Mouse (Mus musculus): Measurements from ENCODE around the gene 1110051M20Rik. TPM values are rescaled to one million over a fixed set of nuclear protein-coding genes. Genes with fewer than 3 reads are reported as not detected.
"Not testable (repeated sequence)": the region's sequence is repeated elsewhere in the genome, so short reads cannot be mapped to it uniquely, and the experiment has no call there.

The 1110051M20Rik gene
- polyA plus RNA-seq (2012; fragmentation: generic; extraction: Trizol), result 45.5 TPM

DNA sequence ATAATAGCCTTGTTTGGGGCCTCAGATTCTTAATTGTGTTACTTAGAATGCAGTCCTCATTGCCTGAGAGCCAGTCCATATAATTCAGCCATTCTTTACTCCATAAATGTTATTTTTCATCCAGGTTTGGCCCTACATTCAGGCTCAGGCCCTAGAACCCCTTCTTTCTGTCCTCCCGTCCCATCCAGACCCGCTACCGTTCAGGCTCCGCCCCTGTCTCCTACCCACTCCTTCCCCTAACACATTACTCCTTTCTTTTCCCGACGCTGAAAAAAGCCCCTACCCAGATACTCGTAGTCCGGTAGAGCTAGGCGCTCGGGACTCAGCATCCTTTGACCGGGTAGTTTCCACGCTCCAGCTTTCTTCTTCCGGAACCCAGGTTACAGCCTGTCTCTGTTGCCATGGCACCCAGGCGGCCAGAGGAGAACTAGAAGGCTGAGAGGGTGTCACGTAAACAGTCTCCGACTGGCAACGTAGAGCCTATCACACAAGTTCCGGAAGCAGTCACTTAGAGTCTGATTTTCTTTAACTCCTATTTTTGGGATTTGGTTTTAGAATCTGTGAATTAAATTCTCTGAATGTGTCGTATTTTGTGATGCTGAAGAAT is at the start of gene 1110051M20Rik:
Gene 1110051M20Rik, minus strand, starts transcription at position 419 of the 607 bp plus-strand sequence.
- Histone ChIP-seq H3K27me3 (ENCODE audit: control insufficient read depth, insufficient read depth, insufficient read length) (no peaks in the 10 kb centered on the region), H3K36me3 (ENCODE audit: control insufficient read depth, insufficient read depth) (no peaks in the 10 kb centered on the region), H3ac (ENCODE audit: control insufficient read depth, insufficient read length) (no peak within 1 kb of the TSS), H3K4me2 (ENCODE audit: low read depth) (peak within 1 kb of the TSS; percentile 92), H3K79me2 (ENCODE audit: control insufficient read depth, insufficient read depth) (peaks cover 11% of the 10 kb centered on the region), H3K4me3 (peak within 1 kb of the TSS; percentile 39)
- no peak for TF ChIP-seq REST (IDR thresholded peaks at IDR 0.05; ENCODE audit: insufficient read depth, insufficient read length)
- no peak for TF ChIP-seq TCF3 (IDR thresholded peaks at IDR 0.05; ENCODE audit: insufficient read length, low read depth)
- no peak for TF ChIP-seq E2F4 (IDR thresholded peaks at IDR 0.05; ENCODE audit: insufficient read depth)
- no peak for TF ChIP-seq MAX (IDR thresholded peaks at IDR 0.05; ENCODE audit: low read depth)
- peak; percentile 26 for TF ChIP-seq USF1 (IDR thresholded peaks at IDR 0.05; ENCODE audit: low read depth)

DNA sequence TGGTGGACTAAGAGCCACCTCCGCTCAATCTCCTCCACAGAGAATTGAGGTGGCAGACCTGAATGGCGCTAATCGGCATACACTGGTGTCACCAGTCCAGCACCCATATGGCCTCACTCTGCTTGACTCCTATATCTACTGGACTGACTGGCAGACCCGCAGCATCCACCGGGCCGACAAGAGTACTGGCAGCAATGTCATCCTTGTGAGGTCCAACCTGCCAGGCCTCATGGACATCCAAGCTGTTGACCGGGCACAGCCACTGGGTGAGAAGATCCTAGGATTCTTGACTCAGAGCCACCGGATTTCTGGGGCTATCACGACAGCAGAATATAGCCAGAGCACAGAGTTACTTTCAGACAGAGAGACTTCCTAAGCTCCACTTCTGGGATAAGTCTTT is 49.5 kb upstream of the 1110051M20Rik start:
- Histone ChIP-seq H3K4me3 (no peak overlapping the region), H3K36me3 (ENCODE audit: control insufficient read depth, insufficient read depth) (peaks cover 55% of the 10 kb centered on the region), H3ac (ENCODE audit: control insufficient read depth, insufficient read length) (no peak overlapping the region), H3K27me3 (ENCODE audit: control insufficient read depth, insufficient read depth, insufficient read length) (no peaks in the 10 kb centered on the region), H3K4me2 (ENCODE audit: low read depth) (no peak overlapping the region), H3K79me2 (ENCODE audit: control insufficient read depth, insufficient read depth) (no peaks in the 10 kb centered on the region)
- no peak for TF ChIP-seq POLR2A (IDR thresholded peaks at IDR 0.05; ENCODE audit: insufficient read length, low read depth)
- no peak for TF ChIP-seq MYOG (IDR thresholded peaks at IDR 0.05; ENCODE audit: control insufficient read depth in 1 of 3, insufficient read depth in 1 of 3, insufficient read length in 2 of 3, low read depth in 2 of 3)
- no peak for TF ChIP-seq CEBPB (IDR thresholded peaks at IDR 0.05; ENCODE audit: insufficient read depth, poor library complexity, severe bottlenecking)
- TF ChIP-seq TCF12 (IDR thresholded peaks at IDR 0.05; ENCODE audit: insufficient read depth, poor library complexity, severe bottlenecking), result no peak
- no peak for TF ChIP-seq SRF (IDR thresholded peaks at IDR 0.05; ENCODE audit: control insufficient read depth, insufficient read length, low read depth)
- no peak for TF ChIP-seq USF1 (IDR thresholded peaks at IDR 0.05; ENCODE audit: low read depth)
- no peak for TF ChIP-seq REST (IDR thresholded peaks at IDR 0.05; ENCODE audit: insufficient read depth, insufficient read length)
- TF ChIP-seq MYOD1 (IDR thresholded peaks at IDR 0.05; ENCODE audit: control insufficient read depth in 1 of 3, insufficient read length in 2 of 3, low read depth in 2 of 3), result no peak
- no peak for TF ChIP-seq POLR2AphosphoS2 (IDR thresholded peaks at IDR 0.05; ENCODE audit: insufficient read length, low read depth)

DNA sequence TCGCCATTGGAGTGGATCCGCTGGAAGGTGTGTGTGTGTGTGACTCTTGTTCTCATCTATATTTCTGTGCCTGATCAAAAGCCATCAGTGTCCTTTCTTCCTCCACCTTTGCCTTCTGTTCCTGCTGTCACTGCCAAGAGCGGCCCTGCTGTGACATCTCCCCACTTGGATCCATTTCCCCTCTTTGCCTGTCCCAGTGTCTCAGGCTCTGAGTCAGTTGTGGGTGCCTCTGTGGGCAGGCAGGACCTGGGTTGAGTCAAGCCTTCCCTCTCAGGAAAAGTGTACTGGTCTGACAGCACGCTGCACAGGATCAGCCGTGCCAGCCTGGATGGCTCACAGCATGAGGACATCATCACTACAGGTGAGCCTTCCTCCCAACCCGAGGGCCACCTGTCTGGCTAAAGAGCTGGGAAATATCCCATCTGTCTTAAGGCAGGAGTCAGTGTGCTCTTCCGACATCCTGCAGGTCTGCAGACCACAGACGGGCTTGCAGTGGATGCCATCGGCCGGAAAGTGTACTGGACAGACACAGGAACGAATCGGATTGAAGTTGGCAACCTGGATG is 47.6 kb upstream of the 1110051M20Rik start:
- H3ac ChIP-seq (ENCODE audit: control insufficient read depth, insufficient read length), result no peak overlapping the region
- no peak overlapping the region for H3K4me3 ChIP-seq
- no peak overlapping the region for H3K4me2 ChIP-seq (ENCODE audit: low read depth)
- H3K27me3 ChIP-seq (ENCODE audit: control insufficient read depth, insufficient read depth, insufficient read length), result no peaks in the 10 kb centered on the region
- TF ChIP-seq USF1 (IDR thresholded peaks at IDR 0.05; ENCODE audit: low read depth), result no peak
- TF ChIP-seq E2F4 (IDR thresholded peaks at IDR 0.05; ENCODE audit: insufficient read depth), result no peak
- TF ChIP-seq MYOD1 (IDR thresholded peaks at IDR 0.05; ENCODE audit: control insufficient read depth in 1 of 3, insufficient read length in 2 of 3, low read depth in 2 of 3), result no peak
- no peak for TF ChIP-seq MYOG (IDR thresholded peaks at IDR 0.05; ENCODE audit: control insufficient read depth in 1 of 3, insufficient read depth in 1 of 3, insufficient read length in 2 of 3, low read depth in 2 of 3)
- TF ChIP-seq CEBPB (IDR thresholded peaks at IDR 0.05; ENCODE audit: insufficient read depth, poor library complexity, severe bottlenecking), result no peak
- TF ChIP-seq TCF12 (IDR thresholded peaks at IDR 0.05; ENCODE audit: insufficient read depth, poor library complexity, severe bottlenecking), result no peak
- no peak for TF ChIP-seq MAX (IDR thresholded peaks at IDR 0.05; ENCODE audit: low read depth)
- TF ChIP-seq TCF3 (IDR thresholded peaks at IDR 0.05; ENCODE audit: insufficient read length, low read depth), result no peak
- TF ChIP-seq SRF (IDR thresholded peaks at IDR 0.05; ENCODE audit: control insufficient read depth, insufficient read length, low read depth), result no peak
- H3K36me3 ChIP-seq (ENCODE audit: control insufficient read depth, insufficient read depth), result peaks cover 66% of the 10 kb centered on the region
- H3K79me2 ChIP-seq (ENCODE audit: control insufficient read depth, insufficient read depth), result no peaks in the 10 kb centered on the region

DNA sequence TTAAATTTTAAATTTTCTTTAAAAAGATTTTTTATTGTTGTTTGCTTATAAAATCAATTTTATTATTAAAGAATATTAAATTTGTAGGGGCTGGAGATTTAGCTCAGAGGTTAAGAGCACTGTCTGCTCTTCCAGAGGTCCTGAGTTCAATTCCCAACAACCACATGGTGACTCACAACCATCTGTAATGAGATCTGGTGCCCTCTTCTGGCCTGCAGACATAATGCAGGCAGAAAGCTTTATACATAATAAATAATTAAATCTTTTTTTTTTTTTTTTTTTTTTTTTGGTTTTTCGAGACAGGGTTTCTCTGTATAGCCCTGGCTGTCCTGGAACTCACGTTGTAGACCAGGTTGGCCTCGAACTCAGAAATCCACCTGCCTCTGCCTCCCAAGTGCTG is 42.8 kb upstream of the 1110051M20Rik start:
- not testable (repeated sequence) for H3ac ChIP-seq (ENCODE audit: control insufficient read depth, insufficient read length); H3K27me3 ChIP-seq (ENCODE audit: control insufficient read depth, insufficient read depth, insufficient read length); H3K79me2 ChIP-seq (ENCODE audit: control insufficient read depth, insufficient read depth); H3K4me3 ChIP-seq; H3K4me2 ChIP-seq (ENCODE audit: low read depth)
- peaks cover 42% of the 10 kb centered on the region for H3K36me3 ChIP-seq (ENCODE audit: control insufficient read depth, insufficient read depth)

DNA sequence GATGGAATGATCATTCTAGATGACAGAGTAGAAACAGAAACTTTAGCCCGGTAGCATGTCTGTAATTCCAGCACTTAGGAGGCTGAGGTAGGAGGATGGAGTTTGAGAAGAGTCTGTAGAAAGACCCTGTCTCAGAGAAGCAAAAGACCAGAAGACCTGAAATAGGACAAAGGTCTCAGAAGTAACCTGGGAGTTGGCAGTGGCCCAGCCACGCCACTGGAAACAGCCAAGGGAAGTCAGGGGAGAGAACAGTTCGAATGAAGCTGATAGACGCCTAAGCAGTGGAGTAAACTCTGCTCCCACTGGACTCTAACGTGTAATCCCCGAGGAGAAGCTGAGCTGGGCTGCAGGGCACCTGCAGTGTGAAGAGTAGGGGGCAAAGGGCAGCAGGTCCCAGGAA is 40.8 kb upstream of the 1110051M20Rik start:
- Histone ChIP-seq H3K27me3 (ENCODE audit: control insufficient read depth, insufficient read depth, insufficient read length) (no peaks in the 10 kb centered on the region), H3K36me3 (ENCODE audit: control insufficient read depth, insufficient read depth) (peaks cover 35% of the 10 kb centered on the region), H3K79me2 (ENCODE audit: control insufficient read depth, insufficient read depth) (no peaks in the 10 kb centered on the region), H3K4me2 (ENCODE audit: low read depth) (no peak overlapping the region), H3K4me3 (no peak overlapping the region), H3ac (ENCODE audit: control insufficient read depth, insufficient read length) (no peak overlapping the region)
- no peak for TF ChIP-seq POLR2A (IDR thresholded peaks at IDR 0.05; ENCODE audit: insufficient read length, low read depth)

DNA sequence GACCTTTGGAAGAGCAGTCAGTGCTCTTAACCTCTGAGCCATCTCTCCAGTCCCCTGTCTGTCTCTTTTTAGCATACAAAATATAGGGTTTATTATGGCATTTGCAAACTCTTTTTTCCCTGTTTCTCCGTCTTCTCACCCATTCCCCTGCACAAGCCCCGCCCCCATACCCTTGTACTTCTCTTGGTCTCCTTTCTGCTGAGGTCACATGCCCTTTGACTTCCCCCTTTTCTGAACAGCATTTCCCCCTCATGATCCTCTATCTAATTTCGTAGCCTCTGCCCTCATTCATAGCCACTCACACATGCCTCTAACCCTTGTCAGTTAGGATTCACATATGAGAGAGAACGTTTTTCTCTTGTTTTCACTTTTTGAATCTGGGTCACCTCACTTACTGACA is 40.2 kb upstream of the 1110051M20Rik start:
- Histone ChIP-seq H3K4me2 (ENCODE audit: low read depth) (no peak overlapping the region), H3K79me2 (ENCODE audit: control insufficient read depth, insufficient read depth) (no peaks in the 10 kb centered on the region), H3ac (ENCODE audit: control insufficient read depth, insufficient read length) (no peak overlapping the region), H3K4me3 (no peak overlapping the region), H3K36me3 (ENCODE audit: control insufficient read depth, insufficient read depth) (peaks cover 33% of the 10 kb centered on the region), H3K27me3 (ENCODE audit: control insufficient read depth, insufficient read depth, insufficient read length) (no peaks in the 10 kb centered on the region)
- no peak for TF ChIP-seq MYOG (IDR thresholded peaks at IDR 0.05; ENCODE audit: control insufficient read depth in 1 of 3, insufficient read depth in 1 of 3, insufficient read length in 2 of 3, low read depth in 2 of 3)
- TF ChIP-seq TCF3 (IDR thresholded peaks at IDR 0.05; ENCODE audit: insufficient read length, low read depth), result no peak
- no peak for TF ChIP-seq CEBPB (IDR thresholded peaks at IDR 0.05; ENCODE audit: insufficient read depth, poor library complexity, severe bottlenecking)
- no peak for TF ChIP-seq TCF12 (IDR thresholded peaks at IDR 0.05; ENCODE audit: insufficient read depth, poor library complexity, severe bottlenecking)
- no peak for TF ChIP-seq USF1 (IDR thresholded peaks at IDR 0.05; ENCODE audit: low read depth)
- TF ChIP-seq MAX (IDR thresholded peaks at IDR 0.05; ENCODE audit: low read depth), result no peak
- TF ChIP-seq E2F4 (IDR thresholded peaks at IDR 0.05; ENCODE audit: insufficient read depth), result no peak
- no peak for TF ChIP-seq SRF (IDR thresholded peaks at IDR 0.05; ENCODE audit: control insufficient read depth, insufficient read length, low read depth)
- TF ChIP-seq POLR2AphosphoS2 (IDR thresholded peaks at IDR 0.05; ENCODE audit: insufficient read length, low read depth), result no peak
